Mouse (Mus musculus) gastrocnemius, postnatal 10 days (tissue): Measurements from ENCODE around the gene Ust. TPM values are rescaled to one million over a fixed set of nuclear protein-coding genes. Genes with fewer than 3 reads are reported as not detected.

Source experiments
- DNase-seq: peaks from one replicate; pipeline ENCODE4 v3.0.0; 2021; ENCODE audit warnings: mixed read lengths
- total RNA-seq, 2 experiments: library from RNA; stranded (reverse); gene quantifications; 2 replicates each; pipeline ENCODE4 v1.2.3; 2021

Gene Ust
- total RNA-seq, 2 experiments from 2014 or later = 3.4 to 5.1 TPM

DNA sequence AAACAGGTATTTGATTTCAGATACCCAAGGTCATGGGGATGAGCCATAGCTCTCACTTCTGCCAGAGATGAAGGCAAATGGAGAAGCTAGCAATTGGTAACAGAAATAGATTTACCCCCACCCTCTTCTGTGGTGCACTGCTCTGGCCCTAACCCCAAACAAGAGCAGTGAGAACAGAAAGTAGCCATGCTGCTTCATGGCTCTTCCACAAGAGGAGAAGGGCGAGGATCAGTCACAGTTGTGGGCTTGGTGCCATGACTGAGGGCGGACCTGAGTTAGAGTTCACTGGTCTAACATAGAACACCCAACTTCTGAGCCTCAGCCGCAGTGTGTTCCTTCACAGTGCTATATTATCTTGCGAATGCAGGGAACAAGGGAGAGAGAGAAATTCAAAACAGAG, 13.8 kb downstream of the Ust start:
- DNase-seq = peak; percentile 27

DNA sequence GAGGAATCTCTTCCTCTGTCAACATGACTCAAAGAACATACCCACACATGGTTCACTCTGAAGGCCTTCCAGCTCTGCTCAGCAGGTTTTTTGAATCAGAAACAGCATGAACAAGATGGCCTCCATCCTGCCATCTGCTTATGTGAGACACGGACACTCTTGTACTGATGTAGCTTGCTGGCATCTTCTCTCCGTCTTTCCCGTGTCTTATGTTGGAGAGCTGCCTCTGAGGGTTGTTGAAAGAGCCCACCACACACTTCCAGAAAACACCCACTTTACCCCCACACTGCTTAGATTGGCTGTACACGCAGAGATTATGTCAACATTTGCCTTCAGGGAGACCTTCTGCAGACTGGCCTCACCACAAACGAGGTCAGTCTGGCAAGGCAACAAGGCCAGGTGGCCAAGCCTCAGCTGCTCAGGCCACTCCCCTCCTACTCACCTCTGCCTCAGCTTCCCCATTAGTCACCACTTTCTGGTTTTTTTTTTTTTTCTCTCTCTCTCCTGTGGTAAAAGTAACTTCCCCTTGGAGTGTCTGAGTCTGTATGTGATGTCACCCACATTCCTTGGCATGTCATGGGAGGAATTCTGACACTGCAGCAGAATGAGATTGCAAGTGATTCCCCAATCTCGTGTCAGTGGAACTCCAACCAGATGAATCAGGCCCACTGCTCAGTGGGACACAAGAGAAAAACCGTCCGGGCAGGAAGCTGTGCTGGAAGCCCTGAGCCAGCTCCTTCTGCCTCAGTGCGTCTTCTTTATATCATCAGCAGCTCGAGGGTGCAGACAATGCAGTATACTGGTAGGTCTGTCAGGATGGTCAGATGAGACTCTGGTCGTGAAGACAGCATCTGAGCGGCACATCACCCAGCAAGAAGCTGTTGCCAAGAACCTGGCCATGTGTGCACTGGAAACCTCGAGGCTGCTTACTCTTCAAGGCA, 19.4 kb downstream of the Ust start:
- no peak for DNase-seq

DNA sequence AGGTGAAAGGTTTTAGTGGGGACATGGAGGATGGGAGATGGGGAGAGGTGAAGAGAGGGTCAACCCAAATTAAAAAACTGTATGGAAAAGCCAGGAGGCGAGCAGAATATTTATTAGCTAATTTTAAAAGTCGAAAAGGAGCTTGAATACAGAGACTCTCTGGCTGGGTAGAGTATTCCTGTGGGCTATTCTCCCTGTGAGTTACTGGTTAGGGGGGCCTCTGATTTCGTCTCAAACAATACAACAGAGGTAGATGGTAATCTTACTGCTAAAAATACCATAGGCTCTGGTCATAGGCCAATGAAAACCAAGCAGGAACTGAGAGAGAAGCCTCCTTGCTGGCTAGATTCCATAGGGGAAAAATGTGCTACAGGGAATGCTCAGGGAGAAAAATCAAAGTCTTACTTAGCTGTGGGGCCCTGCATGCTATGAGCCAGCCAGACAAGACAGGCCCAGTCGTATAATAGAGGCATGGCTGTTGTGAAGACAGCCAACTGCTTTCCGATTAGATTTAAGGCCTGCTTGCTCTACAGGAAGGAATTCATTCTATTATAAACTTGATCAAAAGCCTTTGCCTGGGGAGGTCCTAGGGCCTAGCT, 23.0 kb downstream of the Ust start:
- no peak for DNase-seq

DNA sequence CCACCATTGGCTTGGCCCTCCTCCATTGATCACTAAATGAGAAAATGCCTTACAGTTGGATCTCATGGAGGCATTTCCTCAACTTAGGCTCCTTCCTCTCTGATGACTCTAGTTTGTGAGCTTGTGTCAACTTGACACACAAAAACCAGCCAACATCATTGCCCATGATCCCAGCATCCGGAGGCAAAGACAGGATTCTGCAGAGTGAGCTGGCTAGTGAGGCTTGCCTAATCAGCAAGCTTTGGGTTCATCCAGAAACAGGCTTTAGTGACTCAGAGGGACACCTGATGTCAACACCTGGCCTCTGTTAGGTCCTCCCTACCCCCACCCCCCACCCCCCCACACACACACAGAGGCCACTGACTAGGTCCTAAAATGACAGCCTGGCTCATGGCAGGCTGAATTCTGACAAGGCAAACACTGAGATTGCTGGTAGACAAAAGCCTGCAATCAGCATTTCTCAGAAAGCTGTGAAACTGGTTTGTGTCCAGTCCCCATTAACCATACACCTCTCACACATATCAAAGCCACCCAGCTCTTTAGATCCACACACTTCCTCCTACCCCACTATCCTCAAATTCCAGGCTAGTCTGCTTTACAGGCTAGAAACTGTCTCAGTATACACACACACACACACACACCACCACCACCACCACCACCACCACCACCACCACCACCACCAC, 26.6 kb downstream of the Ust start:
- DNase-seq = no peak

DNA sequence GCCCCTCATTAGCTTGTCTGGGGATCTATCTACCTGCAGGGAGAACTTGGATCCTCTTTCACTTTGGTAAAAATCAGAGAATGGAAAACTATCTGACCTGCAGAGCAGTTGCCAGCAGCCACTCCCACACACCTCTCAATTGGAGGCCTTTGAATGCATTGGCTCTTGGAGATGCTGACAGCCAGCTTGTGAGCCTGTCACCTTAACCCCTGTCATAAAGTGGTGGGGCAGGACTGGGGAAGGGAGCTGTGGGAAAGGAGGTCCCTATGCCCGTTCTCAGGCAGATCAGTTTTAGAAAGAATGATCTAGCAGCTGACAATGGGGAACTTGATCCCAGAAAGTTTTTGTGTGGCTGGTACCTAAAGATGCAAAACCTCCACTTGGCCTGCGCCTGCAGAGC, 31.2 kb downstream of the Ust start:
- DNase-seq = no peak

DNA sequence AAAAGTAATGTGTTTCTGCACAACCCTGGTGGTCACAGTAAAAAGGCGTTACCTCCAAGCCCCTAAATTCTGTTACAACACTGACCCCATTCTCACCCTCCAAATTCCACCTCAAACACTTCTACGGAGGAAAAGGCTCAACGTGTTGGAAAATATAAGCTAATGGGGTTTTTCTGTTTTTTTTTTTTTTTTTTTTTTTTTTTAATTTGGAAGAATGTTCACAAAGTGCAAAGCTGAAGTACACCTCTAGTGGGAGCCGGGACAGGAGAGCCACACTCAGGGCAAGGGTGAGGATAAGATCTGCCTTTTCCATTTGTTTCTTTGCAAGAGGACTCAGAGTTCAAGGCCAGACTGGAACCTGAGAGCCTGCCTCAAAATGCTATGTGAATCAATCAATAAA, 34.1 kb downstream of the Ust start:
- DNase-seq = no peak

DNA sequence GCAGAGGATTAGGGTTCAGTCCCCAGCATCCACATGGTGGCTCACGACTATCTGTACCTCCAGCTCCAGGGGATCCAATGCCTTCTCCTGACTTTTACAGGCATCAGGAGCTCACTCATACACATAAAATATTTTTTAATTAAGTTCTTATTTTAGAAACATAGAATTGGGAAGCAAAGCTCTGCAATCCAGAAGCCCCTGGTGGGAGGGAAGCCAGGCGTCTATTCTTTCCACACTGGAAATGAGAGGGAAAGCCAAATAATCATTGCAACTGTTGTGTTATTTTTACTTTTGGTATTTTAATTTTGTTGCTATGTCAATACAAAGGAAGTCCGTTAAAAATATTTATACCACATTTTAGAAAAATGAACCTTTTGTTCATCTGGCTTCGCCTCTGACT, 35.8 kb downstream of the Ust start:
- no peak for DNase-seq

DNA sequence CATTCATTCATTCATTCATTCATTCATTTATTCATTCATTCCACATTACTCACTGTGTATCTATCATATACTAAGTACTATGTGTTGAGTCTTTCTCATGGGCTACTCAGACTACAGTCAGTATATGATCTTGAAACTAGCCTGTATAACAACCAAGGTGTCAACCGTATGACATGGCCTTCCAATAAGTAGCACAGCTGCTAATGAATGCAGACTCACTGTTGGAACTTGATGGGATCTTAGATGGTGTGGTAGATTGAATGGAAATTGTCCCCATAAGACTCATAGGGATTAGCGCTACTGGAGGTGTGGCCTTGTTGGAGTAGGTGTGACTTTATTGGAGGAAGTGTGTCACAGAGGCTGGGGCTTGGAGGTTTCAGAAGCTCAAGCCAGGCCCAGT, 38.8 kb downstream of the Ust start:
- DNase-seq = no peak

DNA sequence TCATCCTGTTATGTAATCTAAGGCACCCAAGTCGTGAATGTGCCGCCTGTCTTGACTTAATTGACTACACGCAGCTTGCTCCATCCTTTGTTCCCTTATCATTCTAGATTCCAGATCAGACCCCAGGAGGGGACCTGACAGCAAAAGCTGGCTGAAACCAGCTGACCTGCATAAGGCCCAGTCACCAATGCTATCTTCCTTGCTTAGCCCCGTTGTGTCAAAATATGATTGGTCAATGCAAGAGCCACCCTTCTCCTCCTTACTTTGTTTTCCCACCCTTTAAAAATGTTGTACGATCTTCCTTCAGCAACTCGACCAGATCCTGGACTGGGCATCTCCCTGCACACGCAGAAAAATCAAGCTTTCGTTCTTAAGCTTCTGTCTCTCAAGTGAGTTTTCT, 40.7 kb downstream of the Ust start:
- no peak for DNase-seq

DNA sequence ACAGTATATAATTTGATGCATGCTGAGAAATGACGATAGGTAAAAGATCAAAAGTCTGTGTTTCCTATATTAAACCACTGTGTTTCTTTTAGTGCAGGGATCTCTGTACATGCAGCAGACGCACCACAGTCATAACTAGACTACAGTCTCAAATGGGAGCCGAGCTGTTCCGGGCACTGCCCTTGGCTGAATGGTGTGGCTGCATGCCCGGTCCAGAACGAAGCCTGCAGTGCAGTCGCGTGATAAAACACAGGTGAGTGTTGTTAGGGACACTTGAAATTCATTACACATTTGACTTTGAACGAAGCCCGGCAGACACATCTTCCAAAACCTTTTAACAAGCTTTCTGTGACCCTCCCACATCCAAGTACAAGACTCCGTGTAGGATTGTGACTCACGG, 46.6 kb downstream of the Ust start:
- no peak for DNase-seq

DNA sequence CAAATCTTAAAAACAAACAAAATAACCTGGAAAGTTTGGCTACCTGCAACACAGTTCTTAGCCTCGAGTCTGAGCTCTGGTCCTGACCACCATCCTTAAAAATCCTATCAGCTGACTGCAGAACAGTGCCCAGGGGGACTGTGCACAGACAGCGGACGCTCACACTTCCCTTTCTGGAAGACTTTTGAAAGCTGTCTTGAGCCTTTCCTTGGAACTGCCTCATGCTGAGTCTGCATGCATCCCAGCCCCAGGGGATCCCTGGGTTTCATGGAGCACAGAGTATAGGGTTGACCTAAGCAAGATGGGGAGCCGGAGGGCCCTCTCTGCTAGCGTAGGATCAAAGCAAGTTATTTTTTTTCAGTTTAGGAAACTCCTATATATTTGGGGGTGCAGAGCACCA, 47.6 kb downstream of the Ust start:
- no peak for DNase-seq

DNA sequence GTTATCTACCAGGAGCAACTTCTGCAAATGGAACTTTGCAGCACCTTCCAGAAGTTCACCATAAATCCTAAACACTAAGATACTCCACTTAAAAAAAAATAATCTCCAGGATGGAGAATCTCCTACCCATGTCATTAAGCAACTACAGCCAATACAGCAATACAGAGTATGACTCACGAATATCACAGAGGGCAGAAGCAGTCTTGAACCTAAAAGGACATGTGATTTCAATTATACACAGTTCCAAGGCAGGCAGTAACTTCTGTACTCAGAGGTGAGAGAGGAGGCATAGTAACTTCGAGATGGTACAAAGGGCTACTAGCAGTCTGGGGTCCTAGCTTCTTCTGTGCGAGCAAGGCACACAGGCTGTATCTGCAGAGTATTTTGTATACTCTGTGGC, 49.1 kb downstream of the Ust start:
- no peak for DNase-seq

DNA sequence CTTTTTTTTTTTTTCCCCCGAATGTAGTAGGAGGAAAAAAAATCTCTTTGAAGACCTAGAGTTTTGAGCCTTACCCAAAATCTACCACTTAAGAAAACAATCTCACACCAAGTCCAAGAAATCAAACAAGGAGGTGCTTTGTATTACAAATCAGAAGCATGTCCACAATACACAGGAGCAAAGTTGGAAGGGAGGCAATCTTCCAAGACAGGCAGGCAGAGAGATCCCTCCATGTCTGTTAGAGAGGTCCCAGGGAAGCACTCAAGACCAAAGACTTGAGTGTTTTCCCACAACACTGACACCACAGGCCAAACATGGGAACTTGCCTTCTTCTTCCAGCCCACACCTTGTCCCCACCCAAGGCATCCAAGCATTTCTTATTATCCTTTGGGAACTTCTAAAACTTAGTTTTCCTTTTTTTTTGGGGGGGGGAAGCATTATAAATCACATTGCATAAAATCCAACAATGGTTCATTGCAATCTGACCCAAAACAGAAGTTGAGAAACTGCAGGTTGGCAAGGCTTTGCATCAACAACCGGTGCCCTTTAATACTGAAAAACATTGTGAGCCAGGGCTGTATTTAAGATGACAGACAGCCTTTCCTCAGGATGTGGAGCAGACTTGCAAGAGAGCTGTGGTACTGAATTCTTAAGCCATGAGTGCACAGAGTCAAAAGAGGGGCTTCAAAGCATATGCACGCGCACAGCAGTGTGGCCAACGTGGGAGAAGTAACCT, 49.8 kb downstream of the Ust start:
- DNase-seq = no peak

DNA sequence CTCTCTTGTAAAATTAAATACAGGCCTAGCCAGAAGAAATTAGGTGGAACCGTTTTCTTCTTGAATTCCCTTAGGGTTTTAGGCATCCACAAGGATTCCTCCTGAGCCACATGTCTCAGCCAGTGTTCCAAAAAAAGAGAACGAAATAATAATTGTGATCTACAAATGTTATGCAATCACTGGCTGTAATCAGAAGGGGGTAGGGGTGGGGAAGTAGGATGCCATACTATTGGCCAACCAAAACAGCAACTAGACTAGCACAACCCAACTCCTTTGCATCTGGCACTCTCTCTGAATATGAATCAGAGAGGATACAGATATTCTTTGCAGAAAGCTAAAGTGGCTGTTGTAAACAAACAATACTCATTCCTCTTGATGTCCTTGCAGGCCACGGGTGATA, 52.7 kb downstream of the Ust start:
- DNase-seq = no peak

DNA sequence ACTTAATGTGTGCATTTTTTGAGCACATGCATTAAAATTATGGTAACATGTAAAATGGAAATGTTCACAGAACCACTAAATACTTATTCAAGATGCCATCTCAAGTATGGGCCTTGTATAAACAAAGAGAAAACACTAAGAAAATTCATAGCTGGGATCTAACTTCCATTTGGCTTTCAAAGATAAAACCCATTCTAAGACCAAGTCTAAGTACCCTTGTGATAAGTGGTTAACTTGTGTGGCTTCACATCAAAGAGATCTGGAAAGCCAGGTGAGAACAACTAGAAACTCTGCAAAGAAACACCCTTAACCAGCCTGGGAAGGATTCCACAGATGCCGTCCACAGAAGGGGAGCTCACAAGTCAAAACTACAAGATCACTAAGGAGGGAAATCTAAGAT, 53.4 kb downstream of the Ust start:
- no peak for DNase-seq

DNA sequence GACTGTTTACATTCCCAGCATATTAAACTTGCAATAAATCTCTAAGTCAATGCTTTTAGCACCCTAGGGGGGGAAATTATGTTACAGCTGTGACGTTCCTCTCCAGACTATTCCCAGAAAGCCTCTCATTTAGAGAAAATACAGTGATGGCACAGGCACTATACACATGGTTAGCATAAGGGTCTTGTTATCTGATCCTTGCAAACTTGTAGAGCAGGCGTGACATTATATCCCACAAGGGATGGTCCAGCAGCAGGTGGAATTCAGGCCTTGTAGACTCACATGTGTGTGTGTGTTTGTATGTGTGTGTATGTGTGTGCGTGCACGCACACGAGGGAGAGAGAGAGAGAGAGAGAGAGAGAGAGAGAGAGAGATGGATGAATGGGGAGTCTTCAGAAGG, 57.3 kb downstream of the Ust start:
- DNase-seq = no peak

DNA sequence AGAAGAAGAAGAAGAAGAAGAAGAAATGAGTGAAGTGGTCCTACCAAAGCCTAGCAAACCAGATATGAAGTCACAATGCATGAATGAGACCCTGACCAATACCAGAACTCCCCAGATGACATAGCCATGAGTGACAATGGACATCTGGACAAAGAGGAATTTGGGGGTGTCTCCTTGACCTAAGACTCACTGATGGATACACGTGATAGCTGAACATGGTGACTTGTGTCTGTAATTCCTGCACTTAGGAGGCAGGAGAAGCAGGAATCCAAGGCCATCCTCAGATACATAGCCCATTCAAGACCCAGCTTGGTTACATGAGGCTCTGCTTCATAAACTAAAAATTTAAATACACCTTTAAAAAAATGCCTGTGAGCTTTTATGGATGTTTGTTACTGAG, 63.9 kb downstream of the Ust start:
- no peak for DNase-seq

DNA sequence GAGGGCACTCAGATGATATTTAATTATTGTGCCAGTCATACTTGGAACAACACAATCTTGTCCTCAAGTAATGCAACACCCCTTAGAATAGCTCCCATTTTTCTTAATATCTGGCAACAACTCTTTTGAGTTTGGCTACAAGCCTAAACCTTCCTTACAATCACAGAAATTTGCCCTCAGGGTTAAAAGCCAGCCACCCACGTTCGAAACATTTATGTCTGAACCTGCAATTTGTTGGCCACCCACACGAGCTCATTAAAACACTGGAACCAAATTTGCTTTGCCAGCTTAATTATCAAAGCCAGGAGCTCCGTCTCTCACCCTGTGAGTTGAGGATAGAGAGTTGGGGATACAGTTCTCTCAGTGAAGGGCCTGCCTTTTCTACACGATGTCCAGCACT, 70.9 kb downstream of the Ust start:
- no peak for DNase-seq

DNA sequence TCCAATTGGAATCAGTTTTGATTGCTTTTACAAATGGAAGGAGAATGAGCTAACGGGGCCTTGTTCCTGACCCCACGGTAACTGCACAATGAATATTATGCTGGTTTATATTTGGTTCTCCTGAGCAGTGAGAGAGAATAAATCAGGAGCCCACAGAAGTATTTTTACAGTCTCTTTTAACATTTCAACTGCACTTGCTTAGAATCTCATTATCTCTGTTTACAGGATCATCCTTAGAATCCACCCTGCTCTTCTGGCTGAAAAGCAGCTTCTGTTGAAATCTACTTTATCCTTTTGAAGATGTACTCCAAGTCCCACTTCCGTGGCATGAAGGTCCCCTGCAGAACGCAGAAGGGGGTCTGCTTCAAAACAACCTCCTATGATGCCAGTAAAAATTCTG, 71.7 kb downstream of the Ust start:
- DNase-seq = no peak

DNA sequence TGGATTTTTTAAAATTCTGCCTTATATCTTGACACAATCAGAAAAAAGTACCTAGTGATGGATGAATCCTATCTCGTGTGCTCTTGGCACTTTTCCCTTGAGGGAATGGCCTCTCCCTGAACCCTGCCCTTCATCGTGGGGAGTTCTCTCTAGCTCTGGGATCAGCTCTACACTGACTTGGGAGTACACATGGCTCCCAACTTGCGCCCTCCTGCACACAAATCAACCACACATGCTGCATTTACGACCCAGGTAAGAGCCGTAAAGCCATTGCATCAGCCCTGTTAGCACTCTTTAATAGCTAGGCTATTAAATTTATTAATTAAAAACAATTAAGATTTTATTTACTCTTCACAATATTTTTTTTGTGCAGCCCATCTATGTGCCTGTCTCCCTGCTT, 74.6 kb downstream of the Ust start:
- no peak for DNase-seq

DNA sequence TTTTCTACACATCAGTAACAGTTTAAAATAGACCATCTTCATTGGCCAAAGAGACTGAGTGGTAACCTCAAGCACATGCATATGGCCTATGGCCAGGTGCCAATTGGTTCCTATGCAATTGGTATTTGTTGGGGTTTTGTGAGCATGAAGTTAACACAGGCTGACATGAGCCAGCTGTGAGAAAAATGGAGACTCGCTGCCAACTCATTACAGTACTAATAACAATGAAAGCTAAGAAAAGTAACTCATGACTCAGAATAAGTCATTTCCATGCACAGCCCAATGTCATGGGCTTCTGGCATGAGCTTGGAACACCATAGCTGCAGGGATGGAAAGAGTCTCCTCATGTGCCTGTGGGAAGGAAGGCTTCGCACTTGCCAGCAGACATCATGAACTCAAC, 86.8 kb downstream of the Ust start:
- no peak for DNase-seq
